Mouse (Mus musculus) urinary bladder, adult 18-20 months (tissue): ENCODE results near the gene Rpl37a.

Source experiments
- DNase-seq, 2 experiments: peaks; one replicate each; pipeline ENCODE4 v3.0.0; 2022; ENCODE audit warnings: low spot score in 2 of 2, mixed read lengths in 2 of 2

Gene Rpl37a

GRCm38 (mm10) chr1:72710753-72711653, at the start of gene Rpl37a:
Gene Rpl37a (plus strand): TSS chr1:72711290.
- DNase-seq = peak; percentile 91

GRCm38 (mm10) chr1:72673070-72673469, 38.0 kb upstream of the Rpl37a start:
- no peak for DNase-seq

GRCm38 (mm10) chr1:72696256-72696655, 14.8 kb upstream of the Rpl37a start:
- no peak for DNase-seq

GRCm38 (mm10) chr1:72698651-72699050, 12.4 kb upstream of the Rpl37a start:
- DNase-seq = no peak

- DNase-seq = no peak
Observed at GRCm38 (mm10) chr1:72700479-72700878, 10.6 kb upstream of the Rpl37a start, which contains the start of gene Ankar. Gene Ankar (minus strand): TSS chr1:72700579.

- no peak for DNase-seq
Observed at GRCm38 (mm10) chr1:72707525-72707924, 3.6 kb upstream of the Rpl37a start.

- no peak for DNase-seq
Observed at GRCm38 (mm10) chr1:72711684-72712083, 594 bp downstream of the Rpl37a start.

GRCm38 (mm10) chr1:72714547-72714946, 3.5 kb downstream of the Rpl37a start:
- DNase-seq = no peak

- DNase-seq = no peak
Observed at GRCm38 (mm10) chr1:72715065-72715464, 4.0 kb downstream of the Rpl37a start.

GRCm38 (mm10) chr1:72715593-72716361, 4.7 kb downstream of the Rpl37a start:
- no peak for DNase-seq

- DNase-seq = no peak
Observed at GRCm38 (mm10) chr1:72716421-72716820, 5.3 kb downstream of the Rpl37a start.

- peak; percentile 41 to 50 for DNase-seq
Observed at GRCm38 (mm10) chr1:72716926-72717325, 5.8 kb downstream of the Rpl37a start.

GRCm38 (mm10) chr1:72717540-72717939, 6.5 kb downstream of the Rpl37a start:
- no peak for DNase-seq

- peak; percentile 39 to 62 for DNase-seq
Observed at GRCm38 (mm10) chr1:72718846-72719245, 7.8 kb downstream of the Rpl37a start.

- no peak for DNase-seq
Observed at GRCm38 (mm10) chr1:72720115-72720725, 9.1 kb downstream of the Rpl37a start.

- no peak for DNase-seq
Observed at GRCm38 (mm10) chr1:72722646-72723045, 11.6 kb downstream of the Rpl37a start.

GRCm38 (mm10) chr1:72724354-72724753, 13.3 kb downstream of the Rpl37a start:
- no peak for DNase-seq

GRCm38 (mm10) chr1:72725941-72726340, 14.9 kb downstream of the Rpl37a start:
- no peak for DNase-seq

GRCm38 (mm10) chr1:72728781-72729180, 17.7 kb downstream of the Rpl37a start:
- DNase-seq = no peak

- DNase-seq = no peak
Observed at GRCm38 (mm10) chr1:72730126-72730525, 19.0 kb downstream of the Rpl37a start.

- peak; percentile 48 to 72 for DNase-seq
Observed at GRCm38 (mm10) chr1:72733191-72733691, 22.2 kb downstream of the Rpl37a start.
